Mouse (Mus musculus) layer of hippocampus, adult 18-20 months (tissue): ENCODE results near the gene Klk7. TPM values are rescaled to one million over a fixed set of nuclear protein-coding genes. Genes with fewer than 3 reads are reported as not detected.

Experiments used
- total RNA-seq, 2 experiments: library from RNA; stranded (reverse); gene quantifications; 2 replicates each; pipeline ENCODE4 v1.2.3; 2021

Gene Klk7
- total RNA-seq, 2 experiments from 2014 or later: 0.32 to 0.33 TPM

Other genes with a start within 250 kb of the Klk7 start
- gene Zfp658, start 249.0 kb upstream of the Klk7 start, total RNA-seq: 1 to 10 TPM; 5.5 to 6.9 TPM
- 10 to 100 TPM; 18.5 to 19.1 TPM for gene Zfp719, start 231.7 kb upstream of the Klk7 start, total RNA-seq
- under 1 TPM in 1 of 2 experiments, not detected in 1; 0.15 TPM for gene Zfp819, start 204.1 kb upstream of the Klk7 start, total RNA-seq
- under 1 TPM in 1 of 2 experiments, not detected in 1; 0.15 TPM for gene Ceacam18, start 176.6 kb upstream of the Klk7 start, total RNA-seq
- gene Siglece, start 151.1 kb upstream of the Klk7 start, total RNA-seq: 1 to 10 TPM; 1.2 to 1.5 TPM
- 10 to 100 TPM; 10.5 to 10.6 TPM for gene Ctu1, start 139.3 kb upstream of the Klk7 start, total RNA-seq
- not detected for gene Klk14, start 120.9 kb upstream of the Klk7 start, total RNA-seq
- not detected for gene Klk13, start 98.7 kb upstream of the Klk7 start, total RNA-seq
- not detected for gene Klk12, start 42.4 kb upstream of the Klk7 start, total RNA-seq
- gene Klk11, start 36.7 kb upstream of the Klk7 start, total RNA-seq: not detected
- gene Klk10, start 30.3 kb upstream of the Klk7 start, total RNA-seq: 1 to 10 TPM; 1.2 to 1.5 TPM
- gene Klk9, start 19.4 kb upstream of the Klk7 start, total RNA-seq: not detected
- gene Klk8, start 13.7 kb upstream of the Klk7 start, total RNA-seq: 10 to 100 TPM; 22.3 to 27.7 TPM
- 1 to 10 TPM in 1 of 2 experiments, under 1 TPM in 1; 0.89 to 1.0 TPM for gene Klk6, start 13.2 kb downstream of the Klk7 start, total RNA-seq
- gene Klk5, start 30.7 kb downstream of the Klk7 start, total RNA-seq: not detected
- not detected for gene Klk4, start 69.9 kb downstream of the Klk7 start, total RNA-seq
- not detected for gene Klk15, start 122.4 kb downstream of the Klk7 start, total RNA-seq
- gene Klk1b8, start 139.4 kb downstream of the Klk7 start, total RNA-seq: not detected
- not detected for gene Klk1b1, start 155.5 kb downstream of the Klk7 start, total RNA-seq
- not detected for gene Klk1b9, start 164.8 kb downstream of the Klk7 start, total RNA-seq
- gene Klk1b11, start 184.6 kb downstream of the Klk7 start, total RNA-seq: not detected
- gene Klk1b26, start 200.9 kb downstream of the Klk7 start, total RNA-seq: not detected
- not detected for gene Klk1b27, start 241.0 kb downstream of the Klk7 start, total RNA-seq